In the genomic region with DNA sequence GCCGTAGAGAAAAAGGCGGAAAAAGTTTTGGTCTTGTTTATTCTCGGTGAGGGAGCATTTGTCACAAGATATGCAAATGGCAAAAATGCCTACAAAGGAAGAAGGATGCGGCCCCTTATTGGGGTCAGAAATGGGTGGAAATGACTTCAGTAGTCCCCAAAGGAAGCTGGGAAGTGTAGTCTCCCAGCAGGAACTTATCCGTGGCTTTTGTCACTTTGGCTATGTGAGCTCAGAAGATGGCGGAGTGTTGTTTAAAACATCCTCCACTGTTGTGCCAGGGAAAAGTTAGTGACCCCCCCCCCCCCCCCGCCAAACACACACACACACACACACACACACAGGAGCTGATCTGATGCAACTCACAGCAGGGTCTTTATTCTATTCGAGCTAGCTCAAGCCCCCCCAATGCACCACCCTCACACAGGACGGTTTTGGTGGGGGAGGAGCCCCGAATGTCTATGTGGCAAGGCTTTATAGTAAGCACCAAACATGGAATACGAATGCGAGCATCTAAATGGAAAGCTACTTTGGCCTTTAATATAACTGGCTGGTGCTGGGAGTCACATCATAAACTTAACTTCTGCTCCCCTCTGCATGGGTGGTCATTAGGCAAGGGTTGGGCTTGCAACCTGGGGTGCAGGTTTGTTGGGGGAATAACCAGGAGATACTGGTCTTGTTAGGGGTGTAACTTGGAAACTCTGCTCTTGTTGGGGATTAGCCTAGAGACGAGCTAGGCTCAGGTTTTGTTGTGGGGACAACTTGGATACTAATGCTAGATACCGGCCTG, we compare ENCODE assay signal across 8 mouse cellular contexts. TPM values are rescaled to one million over a fixed set of nuclear protein-coding genes. Genes with fewer than 3 reads are reported as not detected.
DNase-seq lines count a peak whose midpoint lies in the region; ATAC-seq and TF ChIP-seq lines count a peak whose summit lies in the region.

No protein-coding gene starts in this region.

- H3K4me3 ChIP-seq in embryonic facial prominence, embryonic 13.5 days, result peak overlapping the region; percentile 52
- peak overlapping the region; percentile 84 for H3K4me3 ChIP-seq in layer of hippocampus, adult 2 months
- peak overlapping the region; percentile 61 for H3K4me3 ChIP-seq in lung, adult 2 months (replicated peaks; ENCODE audit: extremely low read depth, low read depth, low read length)
- peak overlapping the region; percentile 55 for H3K4me3 ChIP-seq in neural tube, embryonic 13.5 days

- peak; percentile 84 for DNase-seq in 416B (ENCODE audit: low read depth)
- no peak for DNase-seq in Patski (ENCODE audit: low read depth, low spot score)
- DNase-seq in heart, postnatal 4 days, result peak; percentile 55
- DNase-seq in layer of hippocampus, adult 2 months (ENCODE audit: low spot score in 2 of 2), result peak; percentile 61 to 84
- DNase-seq in lung, adult 2 months, result no peak
- DNase-seq in urinary bladder, postnatal 10 days (ENCODE audit: low spot score), result no peak

- peaks cover 8% of the 10 kb centered on the region; the same call in 1 of the 2 replicates for H3K36me3 ChIP-seq in embryonic facial prominence, embryonic 13.5 days
- H3K36me3 ChIP-seq in neural tube, embryonic 13.5 days, result peaks cover 28% of the 10 kb centered on the region

- in situ Hi-C loops in Patski (cut with MboI; ENCODE audit: low pct_unique_long_range_greater_than_20kb), result no loop called here

- H3K27ac ChIP-seq in embryonic facial prominence, embryonic 13.5 days, result peak overlapping the region; percentile 98
- H3K27ac ChIP-seq in layer of hippocampus, adult 2 months, result peak overlapping the region; percentile 100
- H3K27ac ChIP-seq in neural tube, embryonic 13.5 days (replicated peaks), result peak overlapping the region; percentile 96

- no peak for TF ChIP-seq CTCF in Patski (IDR thresholded peaks at IDR 0.05)
- TF ChIP-seq CTCF in layer of hippocampus, adult 2 months (conservative IDR thresholded peaks at IDR 0.05), result no peak
- no peak for TF ChIP-seq CTCF in lung, adult 2 months (IDR thresholded peaks at IDR 0.05; ENCODE audit: insufficient read depth, low read length)

- peak; percentile 41 for ATAC-seq in Patski
- peak; percentile 69 for ATAC-seq in embryonic facial prominence, embryonic 13.5 days (ENCODE audit: insufficient number of reproducible peaks, insufficient read depth, low FRiP score, low TSS enrichment, low read depth)
- peak; percentile 84 for ATAC-seq in neural tube, embryonic 13.5 days (ENCODE audit: low read depth)

- H3K4me1 ChIP-seq in embryonic facial prominence, embryonic 13.5 days, result peaks cover 13% of the 10 kb centered on the region
- H3K4me1 ChIP-seq in lung, adult 2 months (ENCODE audit: control insufficient read depth, insufficient read depth, low read length), result peaks cover 4% of the 10 kb centered on the region; the same call in 1 of the 2 replicates
- H3K4me1 ChIP-seq in neural tube, embryonic 13.5 days (replicated peaks), result peaks cover 21% of the 10 kb centered on the region

- peak; percentile 34; the same call in 1 of the 2 replicates for TF ChIP-seq POLR2A in lung, adult 2 months (IDR thresholded peaks at IDR 0.05; ENCODE audit: borderline replicate concordance, extremely low read depth, low read depth, low read length)

- CTCF ChIA-PET in Patski (lab: Charles Lee), result interaction anchor here (0.8 to 1.6 kb wide), 2 partner anchors 27 to 38 kb away, joined by 4 read pairs; a partner anchor contains a TSS

- 27% methylated on average over 14 of the region's 14 CpGs for whole genome bisulfite sequencing in embryonic facial prominence, embryonic 13.5 days
- 21% methylated on average over 14 of the region's 14 CpGs for WGBS in lung, adult 2 months
- WGBS in neural tube, embryonic 13.5 days, result 34% methylated on average over 13 of the region's 14 CpGs

- H3K9ac ChIP-seq in embryonic facial prominence, embryonic 13.5 days, result peak overlapping the region; percentile 80
- peak overlapping the region; percentile 90 for H3K9ac ChIP-seq in neural tube, embryonic 13.5 days

- peak overlapping the region; percentile 76 for H3K4me2 ChIP-seq in embryonic facial prominence, embryonic 13.5 days
- peak overlapping the region; percentile 73 for H3K4me2 ChIP-seq in neural tube, embryonic 13.5 days

- no peaks in the 10 kb centered on the region for H3K9me3 ChIP-seq in embryonic facial prominence, embryonic 13.5 days
- no peaks in the 10 kb centered on the region for H3K9me3 ChIP-seq in neural tube, embryonic 13.5 days

- H3K27me3 ChIP-seq in Patski, result peaks cover 4% of the 10 kb centered on the region
- no peaks in the 10 kb centered on the region for H3K27me3 ChIP-seq in embryonic facial prominence, embryonic 13.5 days
- H3K27me3 ChIP-seq in neural tube, embryonic 13.5 days, result no peaks in the 10 kb centered on the region

- POLR2A ChIA-PET in Patski (lab: Charles Lee), result interaction anchor here (0.6 to 1.1 kb wide), 4 partner anchors 23 to 131 kb away, joined by 3 to 5 read pairs (median 3); a partner anchor contains a TSS

RNA-seq across cellular contexts. Expression of a gene that starts 0.7 kb away (rescaled TPM):
- polyA plus RNA-seq in Patski (2021), result 21.5 TPM
- polyA plus RNA-seq in embryonic facial prominence, embryonic 13.5 days (2015; fragmentation: Nextera tagmentation; extraction: Ambion mirVana), result 10.5 and 10.8 TPM in 2 replicates
- 1 to 10 TPM; 7.5 to 9.1 TPM for total RNA-seq in heart, postnatal 4 days (2021)
- 10 to 100 TPM; 36.6 to 40.9 TPM for total RNA-seq in layer of hippocampus, adult 2 months (2021)
- polyA plus RNA-seq in lung, adult 2 months (2012; rRNA removed), result 16.8 and 19.8 TPM in 2 replicates
- 20.7 and 24.0 TPM in 2 replicates for polyA plus RNA-seq in neural tube, embryonic 13.5 days (2015; fragmentation: Nextera tagmentation; extraction: Ambion mirVana)

RNA-seq across cellular contexts. Expression of a gene that starts 17.3 kb away (rescaled TPM):
- polyA plus RNA-seq in Patski (2021), result 0.22 TPM
- 4.5 and 5.5 TPM in 2 replicates for polyA plus RNA-seq in embryonic facial prominence, embryonic 13.5 days (2015; fragmentation: Nextera tagmentation; extraction: Ambion mirVana)
- total RNA-seq in heart, postnatal 4 days (2021), result 10 to 100 TPM; 69.3 to 70.3 TPM
- total RNA-seq in layer of hippocampus, adult 2 months (2021), result 10 to 100 TPM; 11.4 to 16.0 TPM
- polyA plus RNA-seq in lung, adult 2 months (2012; rRNA removed), result 179 and 229 TPM in 2 replicates
- 9.2 and 10.9 TPM in 2 replicates for polyA plus RNA-seq in neural tube, embryonic 13.5 days (2015; fragmentation: Nextera tagmentation; extraction: Ambion mirVana)

RNA-seq across cellular contexts. Expression of a gene that starts 17.9 kb away (rescaled TPM):
- 97.0 TPM for polyA plus RNA-seq in Patski (2021)
- 13.4 and 13.9 TPM in 2 replicates for polyA plus RNA-seq in embryonic facial prominence, embryonic 13.5 days (2015; fragmentation: Nextera tagmentation; extraction: Ambion mirVana)
- total RNA-seq in heart, postnatal 4 days (2021), result 10 to 100 TPM; 14.0 to 16.4 TPM
- 100 to 1,000 TPM; 443 to 456 TPM for total RNA-seq in layer of hippocampus, adult 2 months (2021)
- 29.9 and 35.5 TPM in 2 replicates for polyA plus RNA-seq in lung, adult 2 months (2012; rRNA removed)
- polyA plus RNA-seq in neural tube, embryonic 13.5 days (2015; fragmentation: Nextera tagmentation; extraction: Ambion mirVana), result 177 and 203 TPM in 2 replicates

RNA-seq across cellular contexts. Expression of a gene that starts 34.1 kb away (rescaled TPM):
- not detected for polyA plus RNA-seq in Patski (2021)
- not detected in 2 replicates for polyA plus RNA-seq in embryonic facial prominence, embryonic 13.5 days (2015; fragmentation: Nextera tagmentation; extraction: Ambion mirVana)
- not detected for total RNA-seq in heart, postnatal 4 days (2021)
- not detected for total RNA-seq in layer of hippocampus, adult 2 months (2021)
- not detected in 2 replicates for polyA plus RNA-seq in lung, adult 2 months (2012; rRNA removed)
- polyA plus RNA-seq in neural tube, embryonic 13.5 days (2015; fragmentation: Nextera tagmentation; extraction: Ambion mirVana), result not detected in 2 replicates

RNA-seq across cellular contexts. Expression of a gene that starts 38.4 kb away (rescaled TPM):
- 44.2 TPM for polyA plus RNA-seq in Patski (2021)
- 23.0 and 24.2 TPM in 2 replicates for polyA plus RNA-seq in embryonic facial prominence, embryonic 13.5 days (2015; fragmentation: Nextera tagmentation; extraction: Ambion mirVana)
- total RNA-seq in heart, postnatal 4 days (2021), result 10 to 100 TPM; 30.4 to 31.2 TPM
- total RNA-seq in layer of hippocampus, adult 2 months (2021), result 10 to 100 TPM; 48.6 to 53.1 TPM
- polyA plus RNA-seq in lung, adult 2 months (2012; rRNA removed), result 34.2 and 42.7 TPM in 2 replicates
- 38.0 and 40.3 TPM in 2 replicates for polyA plus RNA-seq in neural tube, embryonic 13.5 days (2015; fragmentation: Nextera tagmentation; extraction: Ambion mirVana)

Comparison
In these comparisons a context has a peak if more than half of its experiments do, and no peak if none do; other contexts are left out.
1. DNase-seq: peak in 416B (single experiment), heart, postnatal 4 days (single experiment) and layer of hippocampus, adult 2 months (2 of 2); none in Patski (single experiment), lung, adult 2 months (single experiment) and urinary bladder, postnatal 10 days (single experiment).
2. RNA of a gene that starts 17.3 kb away (polyA plus RNA-seq): 179 to 229 TPM in lung, adult 2 months; 9.2 to 10.9 TPM in neural tube, embryonic 13.5 days, 4.5 to 5.5 TPM in embryonic facial prominence, embryonic 13.5 days and 0.22 TPM in Patski (single experiment); every median in the first group is over 10 times any median in the second.
3. Peak in every context shown above with its lines, with median percentiles within 50 percentile points of each other: ATAC-seq, H3K27ac ChIP-seq and H3K4me3 ChIP-seq.